Mouse (Mus musculus) ES-CJ7 (cell line): ENCODE measurements around the gene Cst7.

ENCODE experiments used
- DNase-seq: peaks from one replicate; pipeline ENCODE4 v3.0.0; 2011; ENCODE audit warnings: low read depth, low spot score

The Cst7 gene

GRCm38 (mm10) chr2:150627140-150627539 is 56.9 kb downstream of the Cst7 start:
- DNase-seq: no peak
